ENCODE assay signal across 25 mouse cellular contexts in genomic region chr2:33343413-33343812, GRCm38 (mm10). TPM values are rescaled to one million over a fixed set of nuclear protein-coding genes. Genes with fewer than 3 reads are reported as not detected.
A peak's percentile ranks its signal among the peaks of the same experiment; 100 is the strongest.
DNase-seq lines count a peak whose midpoint lies in the region; ATAC-seq and TF ChIP-seq lines count a peak whose summit lies in the region.
"Had no signal": no experiment of that assay in that cellular context is flagged by ENCODE, and none has a peak within 500 bp of the region (broad histone marks: within the 10 kb centered on the region; RNA-seq: fewer than 3 reads in every experiment).

No protein-coding gene starts in this region.

- H3K4me3 ChIP-seq in heart, embryonic 13.5 days = no peak overlapping the region
- no peak overlapping the region for H3K4me3 ChIP-seq in C2C12 (ENCODE audit: insufficient read depth, poor library complexity, severe bottlenecking)
- no peak overlapping the region for H3K4me3 ChIP-seq in embryonic fibroblast, embryonic 13.5 days (ENCODE audit: insufficient read depth, low read length)
- H3K4me3 ChIP-seq in hindbrain, postnatal 0 days (ENCODE audit: low read length) = no peak overlapping the region
- no peak overlapping the region for H3K4me3 ChIP-seq in hindbrain, embryonic 16.5 days (ENCODE audit: low read length)
- H3K4me3 ChIP-seq: embryonic facial prominence, embryonic 12.5 days; embryonic facial prominence, embryonic 15.5 days; erythroblast, embryonic 14.5 days; forebrain, embryonic 12.5 days; forebrain, embryonic 15.5 days; hindbrain, embryonic 15.5 days had no signal

- DNase-seq in heart, postnatal 10 days = no peak
- DNase-seq in 3T3-L1 (ENCODE audit: low read depth, low spot score) = peak; percentile 60
- DNase-seq in hindbrain, postnatal 0 days (ENCODE audit: low spot score) = no peak
- DNase-seq: adrenal gland, adult 8-10 months; adrenal gland, postnatal 25 days; cerebellum, adult 11-12 months; cerebellum, postnatal 25 days; gastrocnemius, postnatal 25 days; heart, adult 18-20 months; heart, postnatal 4 days; kidney, adult 18-20 months had no signal

- H3K79me2 ChIP-seq in C2C12 (ENCODE audit: control insufficient read depth, insufficient read depth) = no peaks in the 10 kb centered on the region

- 0 out of 2 replicates have a peak overlapping the region, but pooled peaks have one; percentile 9 for H3K9ac ChIP-seq in heart, embryonic 13.5 days
- H3K9ac ChIP-seq in hindbrain, postnatal 0 days (replicated peaks; ENCODE audit: low read length) = no peak overlapping the region
- H3K9ac ChIP-seq in hindbrain, embryonic 16.5 days (ENCODE audit: low read depth, low read length) = no peak overlapping the region
- H3K9ac ChIP-seq: embryonic facial prominence, embryonic 12.5 days; embryonic facial prominence, embryonic 15.5 days; forebrain, embryonic 12.5 days; forebrain, embryonic 15.5 days; hindbrain, embryonic 15.5 days had no signal

- no peak for ATAC-seq in heart, embryonic 13.5 days (ENCODE audit: extremely low read depth, insufficient number of reproducible peaks, low FRiP score, low TSS enrichment)
- ATAC-seq in hindbrain, postnatal 0 days = no peak
- no peak for ATAC-seq in hindbrain, embryonic 16.5 days
- ATAC-seq: forebrain, embryonic 15.5 days; inflammation-experienced regulatory T-cells, adult 6 months; intestine, embryonic 16.5 days had no signal

- no peaks in the 10 kb centered on the region for H3K27me3 ChIP-seq in heart, embryonic 13.5 days (replicated peaks)
- H3K27me3 ChIP-seq in C2C12 (ENCODE audit: control insufficient read depth, insufficient read depth, insufficient read length) = no peaks in the 10 kb centered on the region
- H3K27me3 ChIP-seq in hindbrain, postnatal 0 days (ENCODE audit: insufficient read depth, low read length) = no peaks in the 10 kb centered on the region
- H3K27me3 ChIP-seq in hindbrain, embryonic 16.5 days (replicated peaks; ENCODE audit: control insufficient read depth, insufficient read depth, low read length) = no peaks in the 10 kb centered on the region
- H3K27me3 ChIP-seq: CH12.LX; embryonic facial prominence, embryonic 15.5 days; forebrain, embryonic 12.5 days; forebrain, embryonic 15.5 days; hindbrain, embryonic 15.5 days had no signal

- H3K4me2 ChIP-seq in heart, embryonic 13.5 days = no peak overlapping the region
- no peak overlapping the region for H3K4me2 ChIP-seq in hindbrain, postnatal 0 days (ENCODE audit: low read depth, low read length)
- H3K4me2 ChIP-seq in hindbrain, embryonic 16.5 days (ENCODE audit: low read length) = no peak overlapping the region
- H3K4me2 ChIP-seq: embryonic facial prominence, embryonic 12.5 days; embryonic facial prominence, embryonic 15.5 days; forebrain, embryonic 12.5 days; forebrain, embryonic 15.5 days; hindbrain, embryonic 15.5 days had no signal

- 63% methylated on average over 3 of the region's 3 CpGs for WGBS in heart, embryonic 13.5 days
- 66% methylated on average over 3 of the region's 3 CpGs for WGBS in hindbrain, postnatal 0 days
- WGBS in hindbrain, embryonic 16.5 days = 76% methylated on average over 3 of the region's 3 CpGs

- no peak overlapping the region for H3ac ChIP-seq in C2C12 (ENCODE audit: control insufficient read depth, insufficient read length, low read depth)

- no peaks in the 10 kb centered on the region for H3K9me3 ChIP-seq in heart, embryonic 13.5 days
- no peaks in the 10 kb centered on the region for H3K9me3 ChIP-seq in hindbrain, postnatal 0 days (ENCODE audit: low read length)
- no peaks in the 10 kb centered on the region for H3K9me3 ChIP-seq in hindbrain, embryonic 16.5 days (ENCODE audit: control insufficient read depth, low read length)
- H3K9me3 ChIP-seq: embryonic facial prominence, embryonic 12.5 days; embryonic facial prominence, embryonic 15.5 days; forebrain, embryonic 12.5 days; forebrain, embryonic 15.5 days; G1E; hindbrain, embryonic 15.5 days had no signal

- no peak for TF ChIP-seq POLR2A in embryonic fibroblast, embryonic 13.5 days (IDR thresholded peaks at IDR 0.05; ENCODE audit: low read depth, low read length)

- no peak overlapping the region for H3K27ac ChIP-seq in heart, embryonic 13.5 days (replicated peaks)
- H3K27ac ChIP-seq in embryonic fibroblast, embryonic 13.5 days (ENCODE audit: insufficient read depth, low read length) = peak overlapping the region; percentile 79
- no peak overlapping the region for H3K27ac ChIP-seq in hindbrain, postnatal 0 days
- H3K27ac ChIP-seq in hindbrain, embryonic 16.5 days (ENCODE audit: low read depth, low read length) = no peak overlapping the region
- H3K27ac ChIP-seq: embryonic facial prominence, embryonic 12.5 days; embryonic facial prominence, embryonic 15.5 days; forebrain, embryonic 12.5 days; forebrain, embryonic 15.5 days; hindbrain, embryonic 15.5 days had no signal

- no peaks in the 10 kb centered on the region for H3K36me3 ChIP-seq in heart, embryonic 13.5 days
- no peaks in the 10 kb centered on the region for H3K36me3 ChIP-seq in C2C12 (ENCODE audit: control insufficient read depth, insufficient read depth)
- H3K36me3 ChIP-seq in hindbrain, postnatal 0 days (ENCODE audit: insufficient read depth, low read length) = 0 out of 2 replicates have a peak, but pooled peaks cover 6% of the 10 kb centered on the region
- H3K36me3 ChIP-seq in hindbrain, embryonic 16.5 days (ENCODE audit: control insufficient read depth, insufficient read depth, low read length) = 0 out of 2 replicates have a peak, but pooled peaks cover 3% of the 10 kb centered on the region
- H3K36me3 ChIP-seq: embryonic facial prominence, embryonic 12.5 days; embryonic facial prominence, embryonic 15.5 days; hindbrain, embryonic 15.5 days had no signal

- intact Hi-C loops in heart, postnatal 10 days (cut with DNase I) = no loop called here

- H3K79me3 ChIP-seq in C2C12 (ENCODE audit: low read depth) = no peaks in the 10 kb centered on the region

- H3K4me1 ChIP-seq in heart, embryonic 13.5 days = peaks cover 49% of the 10 kb centered on the region
- H3K4me1 ChIP-seq in embryonic fibroblast, embryonic 13.5 days (ENCODE audit: control insufficient read depth, insufficient read depth, low read length) = peaks cover 20% of the 10 kb centered on the region
- peaks cover 15% of the 10 kb centered on the region; the same call in 1 of the 2 replicates for H3K4me1 ChIP-seq in hindbrain, postnatal 0 days (ENCODE audit: insufficient read depth, low read length)
- peaks cover 14% of the 10 kb centered on the region for H3K4me1 ChIP-seq in hindbrain, embryonic 16.5 days (ENCODE audit: control insufficient read depth, insufficient read depth, low read depth, low read length)

- no peak for TF ChIP-seq CTCF in C2C12 (IDR thresholded peaks at IDR 0.05; ENCODE audit: control insufficient read depth, insufficient read depth, insufficient read length)
- no peak for TF ChIP-seq CTCF in embryonic fibroblast, embryonic 13.5 days (IDR thresholded peaks at IDR 0.05; ENCODE audit: borderline replicate concordance, insufficient read depth, low read length)
- no peak for TF ChIP-seq CTCF in hindbrain, postnatal 0 days (IDR thresholded peaks at IDR 0.05; ENCODE audit: low read depth)

TF ChIP-seq in C2C12, 6 proteins besides CTCF, POLR2A, EP300 and RAD21:
- TF ChIP-seq MYOD1 (IDR thresholded peaks at IDR 0.05; ENCODE audit: control insufficient read depth, insufficient read length, low read depth) (peak; percentile 56), MYOG (IDR thresholded peaks at IDR 0.05; ENCODE audit: control insufficient read depth, extremely low read depth, insufficient read length) (no peak), CEBPB (IDR thresholded peaks at IDR 0.05; ENCODE audit: low read depth) (no peak), USF1 (IDR thresholded peaks at IDR 0.05; ENCODE audit: low read depth) (no peak)

RNA-seq across cellular contexts. Expression of gene Ralgps1, which starts 27.9 kb away (rescaled TPM):
- polyA plus RNA-seq in heart, embryonic 13.5 days (2015; fragmentation: Nextera tagmentation; extraction: Ambion mirVana) = 3.7 and 3.9 TPM in 2 replicates
- total RNA-seq in heart, postnatal 10 days (2021) = 1 to 10 TPM; 6.7 to 9.0 TPM
- polyA plus RNA-seq in C2C12 (2012; fragmentation: generic; extraction: Trizol) = 0.47 TPM
- 4.0 and 4.1 TPM in 2 replicates for polyA plus RNA-seq in embryonic fibroblast, embryonic 13.5 days (2011; ENCODE audit: insufficient read length, low read depth, missing spikeins)
- total RNA-seq in hindbrain, postnatal 0 days (2014; rRNA removed) = 69.9 and 75.5 TPM in 2 replicates
- 18.8 and 20.7 TPM in 2 replicates for polyA plus RNA-seq in hindbrain, postnatal 0 days (2015; fragmentation: Nextera tagmentation; extraction: Ambion mirVana)
- 32.0 and 44.4 TPM in 2 replicates for polyA plus RNA-seq in hindbrain, embryonic 16.5 days (2015; fragmentation: Nextera tagmentation; extraction: Ambion mirVana)
- polyA plus RNA-seq: erythroblast, embryonic 14.5 days had no signal
